Mouse (Mus musculus) forebrain, embryonic 13.5 days (tissue): ENCODE data around the gene AI597479. TPM values are rescaled to one million over a fixed set of nuclear protein-coding genes. Genes with fewer than 3 reads are reported as not detected.
"Not testable (repeated sequence)": the region's sequence is repeated elsewhere in the genome, so short reads cannot be mapped to it uniquely, and the experiment has no call there.

Experiments
- ATAC-seq: fragments of 200-750 bp; cut with Nextera tagmentation; 2 replicates; pipeline ENCODE4 v1.8.0; 2017
- H3K27ac ChIP-seq: fragments of 300-500 bp; sonication (generic); 2 replicates; pipeline ENCODE4 v1.5.1; 2015; ENCODE audit warnings: inconsistent platforms, mild to moderate bottlenecking, moderate library complexity
- H3K27me3 ChIP-seq: fragments of 300-500 bp; sonication (generic); 2 replicates; pipeline ENCODE4 v1.6.1; 2015; ENCODE audit warnings: mild to moderate bottlenecking, inconsistent platforms
- H3K36me3 ChIP-seq: fragments of 300-500 bp; sonication (generic); 2 replicates; pipeline ENCODE4 v1.6.1; 2015; ENCODE audit warnings: mild to moderate bottlenecking, inconsistent platforms; ENCODE audit not compliant: poor library complexity, severe bottlenecking
- H3K4me1 ChIP-seq: fragments of 300-500 bp; sonication (generic); 2 replicates; pipeline ENCODE4 v1.6.1; 2015; ENCODE audit warnings: inconsistent platforms
- H3K4me2 ChIP-seq: fragments of 300-500 bp; sonication (generic); 2 replicates; pipeline ENCODE4 v1.6.1; 2015; ENCODE audit warnings: inconsistent platforms, mild to moderate bottlenecking, moderate library complexity
- H3K4me3 ChIP-seq: fragments of 300-500 bp; sonication (generic); 2 replicates; pipeline ENCODE4 v1.5.1; 2015; ENCODE audit warnings: mild to moderate bottlenecking, inconsistent platforms
- H3K9ac ChIP-seq: fragments of 300-500 bp; sonication (generic); 2 replicates; pipeline ENCODE4 v1.6.1; 2015; ENCODE audit warnings: mild to moderate bottlenecking, inconsistent platforms
- H3K9me3 ChIP-seq: fragments of 300-500 bp; sonication (generic); replicated peaks from 2 replicates; pipeline ENCODE4 v1.6.1; 2016; ENCODE audit warnings: inconsistent platforms
- WGBS: fragments of 180-500 bp; shearing (Covaris S2); methylation state at CpG from one replicate; pipeline ENCODE4 v1.1.7; 2015; 5-methylcytosine and 5-hydroxymethylcytosine counted together
- polyA plus RNA-seq: library from polyadenylated mRNA; unstranded; fragments of >200 nt; fragmentation: Nextera tagmentation; extraction: Ambion mirVana; gene quantifications from 2 replicates; pipeline ENCODE4 v1.2.1, GENCODE M21; 2015

Gene AI597479
- polyA plus RNA-seq, 1 experiment from 2014 or later, result 41.0 TPM

- Histone ChIP-seq H3K27ac (no peak overlapping the region), H3K27me3 (no peaks in the 10 kb centered on the region), H3K4me2 (no peak overlapping the region), H3K9ac (no peak overlapping the region), H3K36me3 (no peaks in the 10 kb centered on the region), H3K9me3 (no peaks in the 10 kb centered on the region), H3K4me3 (no peak overlapping the region), H3K4me1 (no peaks in the 10 kb centered on the region)
- 71% methylated on average over 8 of the region's 8 CpGs for WGBS
- ATAC-seq, result no peak
Observed at GRCm38 (mm10) chr1:43127820-43128610, 29.5 kb downstream of the AI597479 start.

GRCm38 (mm10) chr1:43130219-43130981, 31.9 kb downstream of the AI597479 start:
- H3K27me3 ChIP-seq, result no peaks in the 10 kb centered on the region
- H3K36me3 ChIP-seq, result no peaks in the 10 kb centered on the region
- H3K9ac ChIP-seq, result no peak overlapping the region
- no peak overlapping the region for H3K27ac ChIP-seq
- no peaks in the 10 kb centered on the region for H3K4me1 ChIP-seq
- H3K9me3 ChIP-seq, result no peaks in the 10 kb centered on the region
- no peak for ATAC-seq
- WGBS, result 68% methylated on average over 5 of the region's 5 CpGs
- no peak overlapping the region for H3K4me3 ChIP-seq
- no peak overlapping the region for H3K4me2 ChIP-seq

GRCm38 (mm10) chr1:43131591-43131990, 33.1 kb downstream of the AI597479 start:
- WGBS, result 94% methylated on average over 9 of the region's 9 CpGs

GRCm38 (mm10) chr1:43136488-43137029, 38.0 kb downstream of the AI597479 start:
- H3K4me2 ChIP-seq, H3K27me3 ChIP-seq, H3K4me3 ChIP-seq, H3K9me3 ChIP-seq, ATAC-seq, H3K9ac ChIP-seq, H3K36me3 ChIP-seq, H3K4me1 ChIP-seq: not testable (repeated sequence)
- peak overlapping the region; percentile 48 for H3K27ac ChIP-seq
- WGBS, result 73% methylated on average over 2 of the region's 2 CpGs

More at GRCm38 (mm10) chr1:43131591-43131990, 33.1 kb downstream of the AI597479 start:
- H3K27me3 ChIP-seq, result no peaks in the 10 kb centered on the region
- no peaks in the 10 kb centered on the region for H3K4me1 ChIP-seq
- H3K4me2 ChIP-seq, result no peak overlapping the region
- H3K4me3 ChIP-seq, result no peak overlapping the region
- H3K36me3 ChIP-seq, result no peaks in the 10 kb centered on the region
- no peak overlapping the region for H3K9ac ChIP-seq
- ATAC-seq, result no peak
- no peaks in the 10 kb centered on the region for H3K9me3 ChIP-seq
- no peak overlapping the region for H3K27ac ChIP-seq

- Histone ChIP-seq H3K4me1 (no peaks in the 10 kb centered on the region), H3K36me3 (no peaks in the 10 kb centered on the region), H3K4me3 (no peak overlapping the region), H3K27ac (no peak overlapping the region), H3K9me3 (no peaks in the 10 kb centered on the region), H3K4me2 (no peak overlapping the region), H3K9ac (no peak overlapping the region), H3K27me3 (no peaks in the 10 kb centered on the region)
- 90% methylated on average over 5 of the region's 5 CpGs for WGBS
- peak; percentile 65; the same call in 1 of the 2 replicates for ATAC-seq
Observed at GRCm38 (mm10) chr1:43137334-43137733, 38.8 kb downstream of the AI597479 start.

- WGBS, result 76% methylated on average over 15 of the region's 15 CpGs
- no peak overlapping the region for H3K9ac ChIP-seq
- H3K9me3 ChIP-seq, result no peaks in the 10 kb centered on the region
- no peaks in the 10 kb centered on the region for H3K27me3 ChIP-seq
- no peaks in the 10 kb centered on the region for H3K36me3 ChIP-seq
- H3K4me3 ChIP-seq, result no peak overlapping the region
- no peak overlapping the region for H3K4me2 ChIP-seq
- peaks cover 4% of the 10 kb centered on the region for H3K4me1 ChIP-seq
- H3K27ac ChIP-seq, result no peak overlapping the region
- no peak for ATAC-seq
Observed at GRCm38 (mm10) chr1:43138268-43138812, 39.8 kb downstream of the AI597479 start.

GRCm38 (mm10) chr1:43139587-43140266, 41.2 kb downstream of the AI597479 start:
- peak; percentile 80 for ATAC-seq

GRCm38 (mm10) chr1:43141555-43141961, 43.0 kb downstream of the AI597479 start:
- H3K27me3 ChIP-seq, result no peaks in the 10 kb centered on the region
- no peak overlapping the region for H3K27ac ChIP-seq
- H3K9ac ChIP-seq, result no peak overlapping the region
- H3K4me3 ChIP-seq, result no peak overlapping the region
- no peak overlapping the region for H3K4me2 ChIP-seq
- no peaks in the 10 kb centered on the region for H3K36me3 ChIP-seq
- peaks cover 4% of the 10 kb centered on the region for H3K4me1 ChIP-seq
- no peaks in the 10 kb centered on the region for H3K9me3 ChIP-seq
- ATAC-seq, result no peak
- WGBS, result 80% methylated on average over 11 of the region's 11 CpGs

More at GRCm38 (mm10) chr1:43139587-43140266, 41.2 kb downstream of the AI597479 start:
- no peaks in the 10 kb centered on the region for H3K27me3 ChIP-seq
- H3K9me3 ChIP-seq, result no peaks in the 10 kb centered on the region
- no peak overlapping the region for H3K27ac ChIP-seq
- 55% methylated on average over 8 of the region's 8 CpGs for whole genome bisulfite sequencing
- H3K9ac ChIP-seq, result no peak overlapping the region
- H3K4me2 ChIP-seq, result no peak overlapping the region
- no peaks in the 10 kb centered on the region for H3K36me3 ChIP-seq
- no peak overlapping the region for H3K4me3 ChIP-seq
- H3K4me1 ChIP-seq, result peaks cover 4% of the 10 kb centered on the region

- Histone ChIP-seq H3K27ac (no peak overlapping the region), H3K9ac (no peak overlapping the region), H3K36me3 (no peaks in the 10 kb centered on the region), H3K27me3 (no peaks in the 10 kb centered on the region), H3K4me3 (no peak overlapping the region), H3K4me2 (no peak overlapping the region), H3K9me3 (no peaks in the 10 kb centered on the region), H3K4me1 (peaks cover 4% of the 10 kb centered on the region)
- WGBS, result 59% methylated on average over 6 of the region's 6 CpGs
- no peak for ATAC-seq
Observed at GRCm38 (mm10) chr1:43142849-43143248, 44.3 kb downstream of the AI597479 start.

GRCm38 (mm10) chr1:43143284-43143683, 44.8 kb downstream of the AI597479 start:
- H3K4me1 ChIP-seq, result peaks cover 4% of the 10 kb centered on the region
- ATAC-seq, result no peak

GRCm38 (mm10) chr1:43143791-43144190, 45.3 kb downstream of the AI597479 start:
- Histone ChIP-seq H3K4me3 (no peak overlapping the region), H3K9me3 (no peaks in the 10 kb centered on the region), H3K4me1 (peaks cover 4% of the 10 kb centered on the region), H3K36me3 (no peaks in the 10 kb centered on the region), H3K4me2 (no peak overlapping the region), H3K9ac (no peak overlapping the region), H3K27ac (no peak overlapping the region), H3K27me3 (no peaks in the 10 kb centered on the region)
- no peak for ATAC-seq
- WGBS, result 93% methylated on average over 4 of the region's 4 CpGs

More at GRCm38 (mm10) chr1:43143284-43143683, 44.8 kb downstream of the AI597479 start:
- Histone ChIP-seq H3K36me3 (no peaks in the 10 kb centered on the region), H3K9me3 (no peaks in the 10 kb centered on the region), H3K4me3 (no peak overlapping the region), H3K27me3 (no peaks in the 10 kb centered on the region), H3K27ac (no peak overlapping the region), H3K4me2 (no peak overlapping the region), H3K9ac (no peak overlapping the region)
- 81% methylated on average over 4 of the region's 4 CpGs for WGBS
